Mouse (Mus musculus) liver, adult 2 months (tissue): ENCODE results near the gene Unk. TPM values are rescaled to one million over a fixed set of nuclear protein-coding genes. Genes with fewer than 3 reads are reported as not detected.

ENCODE experiments used
- DNase-seq: peaks from one replicate; pipeline ENCODE4 v3.0.0-alpha.2; 2011; ENCODE audit warnings: low read depth, low spot score; ENCODE audit errors: extremely low read depth
- H3K27ac ChIP-seq: fragments of 200-500 bp; replicated peaks from 2 replicates; pipeline ENCODE4 v1.5.1; 2012; ENCODE audit warnings: low read depth, mild to moderate bottlenecking, control low read depth, inconsistent platforms, low read length; ENCODE audit not compliant: insufficient read depth
- H3K27me3 ChIP-seq: fragments of 200-500 bp; 2 replicates; pipeline ENCODE4 v1.6.1; 2012; ENCODE audit warnings: mild to moderate bottlenecking, moderate library complexity, low read length, inconsistent platforms; ENCODE audit not compliant: control insufficient read depth, insufficient read depth
- H3K36me3 ChIP-seq: fragments of 200-500 bp; 2 replicates; pipeline ENCODE4 v1.6.1; 2012; ENCODE audit warnings: low read length, inconsistent platforms; ENCODE audit not compliant: control insufficient read depth, insufficient read depth
- H3K4me1 ChIP-seq: fragments of 200-500 bp; 2 replicates; pipeline ENCODE4 v1.6.1; 2011; ENCODE audit warnings: low read length; ENCODE audit not compliant: control insufficient read depth, insufficient read depth
- H3K4me3 ChIP-seq: fragments of 200-500 bp; 2 replicates; pipeline ENCODE4 v1.5.1; 2011; ENCODE audit warnings: low read depth, mild to moderate bottlenecking, control low read depth, low read length, moderate library complexity; ENCODE audit not compliant: insufficient read depth
- H3K79me2 ChIP-seq: fragments of 200-500 bp; 2 replicates; pipeline ENCODE4 v1.6.1; 2012; ENCODE audit warnings: inconsistent platforms, mild to moderate bottlenecking, low read length, moderate library complexity; ENCODE audit not compliant: control insufficient read depth, insufficient read depth
- H3K9ac ChIP-seq: fragments of 200-500 bp; 2 replicates; pipeline ENCODE4 v1.6.1; 2012; ENCODE audit warnings: low read depth, mild to moderate bottlenecking, control low read depth, inconsistent platforms, low read length
- CTCF ChIP-seq: fragments of 200-500 bp; IDR thresholded peaks from 2 replicates; pipeline ENCODE4 v1.5.1; 2011; ENCODE audit warnings: low read depth, low read length, control low read depth
- POLR2A ChIP-seq: fragments of 200-500 bp; IDR thresholded peaks from 2 replicates; pipeline ENCODE4 v1.6.1; 2011; ENCODE audit warnings: low read length, control low read depth; ENCODE audit not compliant: insufficient read depth; ENCODE audit errors: extremely low read depth
- WGBS: fragments of 180-500 bp; shearing (Covaris S2); methylation state at CpG from one replicate; pipeline ENCODE4 v1.1.7; 2018; 5-methylcytosine and 5-hydroxymethylcytosine counted together
- polyA plus RNA-seq: library from polyadenylated mRNA; depleted of rRNA; stranded (reverse); fragments of >200 nt; gene quantifications from 2 replicates; pipeline ENCODE4 v1.2.3, GENCODE M21; 2012
- total RNA-seq: library from RNA; depleted of rRNA; stranded (reverse); fragments of >200 nt; gene quantifications from 2 replicates; pipeline ENCODE4 v1.2.3, GENCODE M21; 2014

Gene Unk
- total and polyA plus RNA-seq, 2 experiments = 4.3 to 13.8 TPM

DNA sequence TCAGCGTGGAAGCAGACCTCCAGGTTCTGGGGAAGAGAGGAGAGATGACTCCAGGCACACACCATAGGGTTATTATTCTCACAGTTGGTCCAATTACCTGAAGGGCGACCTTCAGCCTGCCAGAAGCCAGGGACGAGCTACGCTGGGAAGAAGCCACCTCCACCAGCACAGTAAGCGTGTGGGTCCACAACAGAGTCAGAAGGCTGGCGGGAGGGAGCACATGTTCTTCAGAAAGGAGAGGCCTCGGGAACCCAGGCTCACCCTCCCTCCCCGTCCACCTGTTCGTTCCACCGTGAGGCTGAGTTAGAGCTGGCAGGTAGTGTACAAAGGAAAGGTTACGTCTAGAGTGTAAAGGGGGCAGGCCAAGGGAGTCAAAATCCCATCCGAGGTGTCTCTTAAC lies 35.2 kb downstream of the Unk start:
- Histone ChIP-seq H3K36me3 (no peaks in the 10 kb centered on the region), H3K79me2 (no peaks in the 10 kb centered on the region), H3K4me3 (no peak overlapping the region), H3K27ac (no peak overlapping the region), H3K27me3 (no peaks in the 10 kb centered on the region), H3K9ac (no peak overlapping the region), H3K4me1 (no peaks in the 10 kb centered on the region)
- whole genome bisulfite sequencing = 87% methylated on average over 12 of the region's 12 CpGs
- TF ChIP-seq CTCF (no peak), POLR2A (no peak)
- DNase-seq = no peak

DNA sequence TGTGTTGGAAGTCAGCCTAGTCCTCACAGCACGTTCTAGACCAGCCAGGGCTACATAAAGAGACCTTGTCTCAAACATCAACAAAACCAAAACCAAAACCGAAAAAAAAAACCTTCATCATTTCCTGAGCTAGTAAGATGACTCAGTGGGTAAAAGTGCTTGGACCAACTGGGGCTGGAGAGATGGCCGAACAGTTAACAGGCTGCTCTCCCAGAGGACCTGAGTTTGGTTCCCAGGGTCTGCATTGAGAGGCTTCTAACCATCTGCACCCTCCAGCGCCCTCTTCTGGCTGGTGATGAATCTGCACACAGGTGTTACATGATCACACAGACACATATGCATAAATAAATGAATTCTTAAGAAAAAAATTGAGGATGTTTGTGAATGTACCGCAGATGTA lies 41.4 kb downstream of the Unk start:
- H3K27ac ChIP-seq = no peak overlapping the region
- H3K4me3 ChIP-seq = no peak overlapping the region
- DNase-seq = no peak

DNA sequence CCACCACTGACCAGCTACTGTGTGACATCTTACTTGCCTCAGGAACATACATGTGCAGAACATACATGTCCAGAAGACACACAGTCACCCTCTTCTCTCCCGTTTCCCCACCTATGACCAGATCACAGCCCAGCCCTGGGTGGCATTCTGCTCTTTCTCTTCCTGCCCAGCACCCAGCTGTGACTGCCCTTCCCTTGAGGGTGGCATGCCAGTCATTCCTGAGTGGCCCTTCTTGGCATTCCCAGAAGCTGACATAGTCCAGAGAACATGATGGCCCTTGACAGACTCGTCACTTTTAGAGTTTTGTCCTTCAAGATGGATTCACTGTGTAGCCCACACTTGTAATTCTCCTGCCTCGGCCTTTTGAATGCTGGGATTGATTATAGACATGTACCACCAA lies 42.5 kb downstream of the Unk start:
- Histone ChIP-seq H3K36me3 (no peaks in the 10 kb centered on the region), H3K4me1 (no peaks in the 10 kb centered on the region), H3K79me2 (no peaks in the 10 kb centered on the region), H3K27ac (no peak overlapping the region), H3K27me3 (no peaks in the 10 kb centered on the region), H3K4me3 (no peak overlapping the region), H3K9ac (no peak overlapping the region)
- WGBS = 91% methylated on average over 3 of the region's 3 CpGs
- TF ChIP-seq CTCF = no peak
- no peak for TF ChIP-seq POLR2A
- no peak for DNase-seq

More for the DNA sequence above, 41.4 kb downstream of the Unk start:
- Histone ChIP-seq H3K36me3 (no peaks in the 10 kb centered on the region), H3K79me2 (no peaks in the 10 kb centered on the region), H3K4me1 (no peaks in the 10 kb centered on the region), H3K9ac (no peak overlapping the region), H3K27me3 (no peaks in the 10 kb centered on the region)
- TF ChIP-seq POLR2A (no peak), CTCF (peak; percentile 44)
- WGBS = 67% methylated on average over 5 of the region's 5 CpGs

DNA sequence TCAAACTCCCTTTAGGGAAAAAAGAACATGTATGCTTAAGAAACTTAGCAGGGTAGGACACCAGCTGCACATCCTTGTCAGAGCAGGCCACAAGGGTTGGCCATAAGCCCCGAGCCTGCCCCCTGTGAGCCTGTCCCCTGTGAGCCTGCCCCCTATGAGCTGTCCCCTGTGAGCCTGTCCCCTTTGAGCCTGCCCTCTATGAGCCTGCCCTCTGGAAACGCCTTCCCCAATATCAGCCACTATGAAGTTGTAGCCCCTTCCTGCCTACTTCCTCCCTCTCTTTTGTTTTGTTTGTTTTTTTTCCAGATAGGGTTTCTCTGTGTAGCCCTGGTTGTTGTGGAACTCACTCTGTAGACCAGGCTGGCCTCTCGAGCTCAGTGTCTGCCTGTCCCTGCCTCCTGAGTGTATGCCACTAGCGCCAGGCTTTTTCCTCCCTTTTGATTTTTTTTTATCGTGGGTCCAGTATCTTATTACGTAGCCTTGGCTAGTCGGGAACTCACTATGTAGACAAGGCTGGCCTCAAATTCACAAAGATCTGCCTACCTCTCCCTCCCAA lies 44.4 kb downstream of the Unk start:
- no peak overlapping the region for H3K9ac ChIP-seq
- 67% methylated on average over 7 of the region's 7 CpGs for WGBS
- H3K79me2 ChIP-seq = no peaks in the 10 kb centered on the region
- no peaks in the 10 kb centered on the region; the same call in 1 of the 2 replicates for H3K36me3 ChIP-seq
- no peaks in the 10 kb centered on the region for H3K27me3 ChIP-seq
- TF ChIP-seq CTCF (no peak), POLR2A (no peak)
- H3K4me3 ChIP-seq = no peak overlapping the region
- H3K4me1 ChIP-seq = no peaks in the 10 kb centered on the region
- no peak overlapping the region for H3K27ac ChIP-seq
- DNase-seq = no peak

DNA sequence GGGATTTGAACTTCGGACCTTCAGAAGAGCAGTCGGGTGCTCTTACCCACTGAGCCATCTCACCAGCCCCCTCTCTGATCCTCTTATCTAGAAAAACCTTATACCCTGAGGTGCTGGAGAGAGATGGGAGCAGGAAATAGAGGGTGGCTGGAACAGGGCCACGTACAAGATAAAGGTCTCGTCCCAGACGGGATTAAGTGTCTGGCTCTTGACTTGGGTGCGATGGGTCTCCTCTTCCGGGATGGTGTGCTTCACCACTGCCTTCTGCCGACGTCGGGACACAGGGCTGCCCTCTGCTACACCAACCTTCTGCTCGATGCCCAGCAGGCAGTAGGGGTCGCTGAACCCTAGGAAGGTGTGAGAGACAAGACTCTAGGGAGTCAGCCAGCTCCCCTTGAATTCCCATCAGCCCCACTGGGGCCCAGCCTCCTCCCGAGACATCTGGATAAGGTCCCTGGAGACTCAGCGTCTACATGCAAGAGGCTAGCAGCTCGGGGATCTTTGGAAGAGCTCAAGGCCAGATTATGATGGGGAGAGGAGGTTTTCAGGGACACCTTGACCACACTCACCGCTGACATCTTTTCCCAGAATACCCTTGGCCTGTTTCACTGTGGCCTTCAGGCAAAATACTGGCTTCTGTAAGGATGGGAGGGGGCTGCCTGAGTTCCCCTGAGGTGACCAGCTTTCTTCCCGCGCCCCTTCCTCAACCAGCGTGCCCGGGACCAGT lies 45.6 kb downstream of the Unk start:
- H3K79me2 ChIP-seq = no peaks in the 10 kb centered on the region

DNA sequence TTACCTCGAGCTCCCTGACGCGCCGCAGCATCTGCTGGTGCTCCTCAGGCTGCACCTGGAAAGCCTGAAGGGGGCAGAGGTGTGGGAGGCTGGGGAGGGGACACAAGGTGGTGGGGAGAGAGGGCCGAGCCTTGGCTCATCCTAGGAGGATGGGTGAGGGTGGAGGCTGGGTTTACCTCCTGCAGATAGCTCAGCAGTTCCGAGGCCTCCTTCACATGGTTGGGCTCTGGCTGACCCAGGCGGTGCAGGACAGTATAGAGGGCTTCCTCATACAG lies 46.1 kb downstream of the Unk start:
- H3K27ac ChIP-seq = no peak overlapping the region
- H3K9ac ChIP-seq = no peak overlapping the region; the same call in 1 of the 2 replicates
- no peaks in the 10 kb centered on the region for H3K79me2 ChIP-seq
- no peak for DNase-seq
- H3K4me3 ChIP-seq = no peak overlapping the region
- H3K36me3 ChIP-seq = peaks cover 6% of the 10 kb centered on the region
- H3K4me1 ChIP-seq = no peaks in the 10 kb centered on the region
- H3K27me3 ChIP-seq = no peaks in the 10 kb centered on the region
- 91% methylated on average over 7 of the region's 7 CpGs for WGBS
- TF ChIP-seq CTCF (no peak), POLR2A (no peak)

More for the DNA sequence above, 45.6 kb downstream of the Unk start:
- Histone ChIP-seq H3K9ac (no peak overlapping the region), H3K4me3 (no peak overlapping the region), H3K4me1 (no peaks in the 10 kb centered on the region), H3K36me3 (peaks cover 3% of the 10 kb centered on the region), H3K27me3 (no peaks in the 10 kb centered on the region), H3K27ac (no peak overlapping the region)
- no peak for TF ChIP-seq CTCF
- no peak for DNase-seq
- 68% methylated on average over 20 of the region's 20 CpGs for WGBS
